In the genomic region with DNA sequence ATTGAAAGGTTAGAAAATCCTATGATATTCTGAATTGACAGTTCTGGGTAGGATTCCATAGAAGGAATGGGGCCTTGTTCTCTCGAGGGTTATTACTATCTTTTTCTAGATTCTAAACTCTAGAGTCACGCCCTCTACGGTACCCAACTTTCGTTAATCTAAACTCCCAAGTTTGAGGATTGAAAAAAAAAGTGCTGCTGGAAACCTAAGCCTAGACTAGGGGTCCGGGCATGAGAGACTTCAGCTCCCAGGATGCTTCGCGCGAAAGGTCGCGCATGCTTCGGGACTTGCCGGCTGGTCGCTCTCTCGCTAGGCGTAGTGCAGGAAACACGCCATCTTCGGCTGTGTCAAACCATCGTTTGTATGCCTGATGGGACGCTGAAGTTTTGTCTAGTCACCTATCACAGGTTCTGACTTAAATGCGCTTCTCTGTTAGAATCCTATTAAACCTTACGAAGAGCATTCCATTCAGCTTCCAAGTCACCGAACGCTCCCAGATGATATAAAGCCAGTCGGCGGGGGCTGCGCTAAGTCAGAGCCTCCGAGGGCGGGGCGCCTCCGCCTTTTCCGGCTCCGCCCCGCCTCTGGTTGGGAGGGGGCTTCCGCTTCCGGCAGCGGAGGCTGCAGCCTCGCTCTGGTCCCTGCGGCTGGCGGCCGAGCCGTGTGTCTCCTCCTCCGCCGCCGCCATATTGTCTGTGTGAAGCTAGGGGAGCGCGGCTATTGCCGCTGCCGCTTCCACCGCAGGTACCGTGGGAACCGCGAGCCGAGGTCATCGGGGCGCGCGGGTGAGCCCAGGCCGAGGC, we compare ENCODE assay signal across 7 mouse cellular contexts. TPM values are rescaled to one million over a fixed set of nuclear protein-coding genes. Genes with fewer than 3 reads are reported as not detected.
A peak's percentile ranks its signal among the peaks of the same experiment; 100 is the strongest.
DNase-seq lines count a peak whose midpoint lies in the region; ATAC-seq lines count a peak whose summit lies in the region.

A gene (plus strand): TSS at position 592 of the 803 bp plus-strand sequence.

- no peaks in the 10 kb centered on the region for H3K36me3 ChIP-seq in embryonic facial prominence, embryonic 11.5 days (replicated peaks; ENCODE audit: control insufficient read depth, insufficient read depth, low read depth, low read length)
- no peaks in the 10 kb centered on the region for H3K36me3 ChIP-seq in limb, embryonic 11.5 days (ENCODE audit: control insufficient read depth, insufficient read depth, low read length)
- no peaks in the 10 kb centered on the region for H3K36me3 ChIP-seq in midbrain, embryonic 14.5 days (ENCODE audit: control insufficient read depth, insufficient read depth, low read length)

- peak within 1 kb of the TSS; percentile 84 for H3K9ac ChIP-seq in embryonic facial prominence, embryonic 11.5 days (replicated peaks; ENCODE audit: low read length)
- peak within 1 kb of the TSS; percentile 96 for H3K9ac ChIP-seq in limb, embryonic 11.5 days (ENCODE audit: low read length)
- peak within 1 kb of the TSS; percentile 96 for H3K9ac ChIP-seq in midbrain, embryonic 14.5 days (replicated peaks; ENCODE audit: low read length)

- peak within 1 kb of the TSS; percentile 86 for H3K4me3 ChIP-seq in embryonic facial prominence, embryonic 11.5 days (ENCODE audit: low read depth, low read length)
- peak within 1 kb of the TSS; percentile 97 for H3K4me3 ChIP-seq in limb, embryonic 11.5 days (ENCODE audit: low read depth, low read length)
- H3K4me3 ChIP-seq in midbrain, embryonic 14.5 days (replicated peaks; ENCODE audit: low read depth, low read length): peak within 1 kb of the TSS; percentile 92

- WGBS in embryonic facial prominence, embryonic 11.5 days: under 1% methylated on average over 54 of the region's 58 CpGs
- WGBS in limb, embryonic 11.5 days: under 1% methylated on average over 55 of the region's 58 CpGs
- under 1% methylated on average over 58 of the region's 58 CpGs for WGBS in midbrain, embryonic 14.5 days

- H3K27ac ChIP-seq in embryonic facial prominence, embryonic 11.5 days (replicated peaks; ENCODE audit: low read depth, low read length): peak within 1 kb of the TSS; percentile 92
- H3K27ac ChIP-seq in limb, embryonic 11.5 days (replicated peaks; ENCODE audit: low read depth, low read length): peak within 1 kb of the TSS; percentile 96
- peak within 1 kb of the TSS; percentile 94 for H3K27ac ChIP-seq in midbrain, embryonic 14.5 days (replicated peaks; ENCODE audit: low read depth, low read length)

- H3K4me2 ChIP-seq in embryonic facial prominence, embryonic 11.5 days (ENCODE audit: low read depth, low read length): peak within 1 kb of the TSS; percentile 52
- H3K4me2 ChIP-seq in limb, embryonic 11.5 days (ENCODE audit: low read depth, severe bottlenecking): peak within 1 kb of the TSS; percentile 68
- peak within 1 kb of the TSS; percentile 76 for H3K4me2 ChIP-seq in midbrain, embryonic 14.5 days (ENCODE audit: low read length)

- peak; percentile 96 for ATAC-seq in embryonic facial prominence, embryonic 11.5 days (replicated peaks; ENCODE audit: insufficient number of reproducible peaks, low FRiP score, low TSS enrichment, low read depth)
- ATAC-seq in limb, embryonic 11.5 days (ENCODE audit: insufficient number of reproducible peaks, low FRiP score, low TSS enrichment, low read depth): peak; percentile 94
- peak; percentile 97 for ATAC-seq in midbrain, embryonic 14.5 days (ENCODE audit: low FRiP score, low TSS enrichment)

- peak; percentile 95 for DNase-seq in adrenal gland, postnatal 14 days
- DNase-seq in embryonic facial prominence, embryonic 11.5 days (ENCODE audit: low spot score): peak; percentile 93
- peak; percentile 99 for DNase-seq in heart, adult 11 months
- DNase-seq in kidney, adult 18-20 months: peak; percentile 95
- DNase-seq in limb, embryonic 11.5 days (ENCODE audit: low spot score): peak; percentile 92
- peak; percentile 96 for DNase-seq in midbrain, embryonic 14.5 days
- DNase-seq in spleen, adult 18-20 months: peak; percentile 82 to 92

- H3K9me3 ChIP-seq in embryonic facial prominence, embryonic 11.5 days (replicated peaks; ENCODE audit: control insufficient read depth, low read length): no peaks in the 10 kb centered on the region
- no peaks in the 10 kb centered on the region for H3K9me3 ChIP-seq in limb, embryonic 11.5 days (ENCODE audit: control insufficient read depth, low read length)
- H3K9me3 ChIP-seq in midbrain, embryonic 14.5 days (ENCODE audit: control insufficient read depth, low read length): no peaks in the 10 kb centered on the region

- H3K27me3 ChIP-seq in embryonic facial prominence, embryonic 11.5 days (ENCODE audit: control insufficient read depth, insufficient read depth, low read length): no peaks in the 10 kb centered on the region
- no peaks in the 10 kb centered on the region for H3K27me3 ChIP-seq in limb, embryonic 11.5 days (ENCODE audit: control insufficient read depth, insufficient read depth, low read length)
- no peaks in the 10 kb centered on the region for H3K27me3 ChIP-seq in midbrain, embryonic 14.5 days (ENCODE audit: control insufficient read depth, insufficient read depth, low read length)

- H3K4me1 ChIP-seq in embryonic facial prominence, embryonic 11.5 days (ENCODE audit: control insufficient read depth, insufficient read depth, low read length): no peaks in the 10 kb centered on the region
- peaks cover 7% of the 10 kb centered on the region for H3K4me1 ChIP-seq in limb, embryonic 11.5 days (ENCODE audit: control insufficient read depth, insufficient read depth, low read length)
- peaks cover 16% of the 10 kb centered on the region for H3K4me1 ChIP-seq in midbrain, embryonic 14.5 days (ENCODE audit: control insufficient read depth, insufficient read depth, low read length)

RNA-seq across cellular contexts. Expression of the gene that starts here (rescaled TPM):
- total RNA-seq in adrenal gland, postnatal 14 days (2021): 103 and 105 TPM in 2 replicates
- 57.8 and 64.9 TPM in 2 replicates for polyA plus RNA-seq in embryonic facial prominence, embryonic 11.5 days (2014; fragmentation: Nextera tagmentation; extraction: Ambion mirVana)
- 65.9 and 86.5 TPM in 2 replicates for polyA plus RNA-seq in limb, embryonic 11.5 days (2014; fragmentation: Nextera tagmentation; extraction: Ambion mirVana)
- 164 and 229 TPM in 2 replicates for polyA plus RNA-seq in midbrain, embryonic 14.5 days (2014; fragmentation: Nextera tagmentation; extraction: Ambion mirVana)

Comparison
In these comparisons a context has a peak if more than half of its experiments do, and no peak if none do; other contexts are left out.
1. Peak in every context shown above with its lines: DNase-seq, ATAC-seq, H3K4me3 ChIP-seq and H3K27ac ChIP-seq.